Mouse (Mus musculus): ENCODE measurements around the gene Mpc2. TPM values are rescaled to one million over a fixed set of nuclear protein-coding genes. Genes with fewer than 3 reads are reported as not detected.

Mpc2 gene
- polyA plus RNA-seq (2012; rRNA removed) = 49.8 and 98.3 TPM in 2 replicates

DNA sequence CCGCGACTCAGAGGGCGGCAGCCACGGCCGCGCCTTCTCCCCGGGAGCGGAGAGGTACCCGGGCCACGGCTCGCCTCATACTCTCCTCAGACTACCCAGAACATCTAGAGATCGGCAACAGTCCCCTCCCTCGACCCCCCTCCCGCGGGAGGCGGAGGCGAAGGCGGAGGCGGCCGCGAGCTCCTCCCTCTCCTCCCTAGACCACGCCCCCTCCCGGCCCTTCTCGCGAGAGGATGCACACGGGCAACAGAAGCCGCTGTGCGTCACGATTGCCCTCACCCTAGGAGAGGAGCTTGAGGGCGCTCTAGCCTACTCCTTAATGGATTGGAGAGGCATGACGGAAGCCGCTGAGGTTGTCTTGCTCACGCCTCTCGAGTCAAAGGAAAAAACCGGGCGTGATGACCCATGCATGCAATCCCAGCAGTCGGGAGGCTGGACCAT lies at the start of gene Mpc2, which contains the start of gene Dcaf6:
TSS of gene Mpc2 (plus strand) at position 278 of the 441 bp plus-strand sequence.
TSS of gene Dcaf6 (minus strand) at position 116 of the 441 bp plus-strand sequence.

DNA sequence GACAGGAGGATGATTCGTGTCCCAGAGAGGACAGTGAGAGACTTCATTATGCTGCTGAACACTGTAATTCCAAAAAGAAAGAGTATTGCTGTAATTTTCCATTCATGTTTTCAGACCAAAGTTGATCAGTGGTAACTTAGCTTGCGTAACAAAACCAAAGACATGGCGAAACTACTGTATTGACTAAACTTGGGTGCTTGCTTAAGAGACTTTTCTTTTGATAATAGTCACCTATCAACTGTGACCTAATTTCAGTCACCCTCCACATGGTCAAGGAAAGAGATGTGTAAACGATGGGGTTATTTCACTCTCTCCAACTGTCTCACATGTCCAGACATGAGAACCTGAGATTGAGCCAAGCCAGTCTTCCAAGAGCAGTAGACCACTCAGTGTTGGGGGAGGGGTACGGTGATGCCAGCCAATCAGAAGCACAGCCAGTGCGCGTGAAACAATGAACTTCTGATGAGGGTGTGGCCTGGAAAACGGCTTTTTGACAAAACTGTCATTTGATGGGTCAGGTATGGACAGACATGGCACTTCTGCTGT lies 24.3 kb downstream of the Mpc2 start, which contains the start of gene Adcy10:
TSS of gene Adcy10 (plus strand) at position 496 of the 546 bp plus-strand sequence.

Other genes starting within 250 kb of the Mpc2 start
- 7.7 and 11.0 TPM in 2 replicates for gene Tiprl, start 223.6 kb upstream of the Mpc2 start, polyA plus RNA-seq (2012; rRNA removed)
- gene Gpr161, start 164.8 kb upstream of the Mpc2 start, polyA plus RNA-seq (2012; rRNA removed) = 0.94 and 1.8 TPM in 2 replicates
- gene Dcaf6, start 162 bp upstream of the Mpc2 start, polyA plus RNA-seq (2012; rRNA removed) = 6.1 and 8.0 TPM in 2 replicates
- gene Adcy10, start 24.5 kb downstream of the Mpc2 start, polyA plus RNA-seq (2012; rRNA removed) = not detected in 2 replicates
- 17.0 and 18.1 TPM in 2 replicates for gene Mpzl1, start 173.9 kb downstream of the Mpc2 start, polyA plus RNA-seq (2012; rRNA removed)
- 2.1 and 3.8 TPM in 2 replicates for gene Rcsd1, start 249.1 kb downstream of the Mpc2 start, polyA plus RNA-seq (2012; rRNA removed)